Mouse (Mus musculus) hindbrain, embryonic 15.5 days (tissue): Measurements from ENCODE around the gene Htatip2. TPM values are rescaled to one million over a fixed set of nuclear protein-coding genes. Genes with fewer than 3 reads are reported as not detected.

ENCODE experiments used
- ATAC-seq: fragments of 200-750 bp; cut with Nextera tagmentation; 2 replicates; pipeline ENCODE4 v1.8.0; 2017; ENCODE audit warnings: low read depth, moderate number of reproducible peaks, moderate TSS enrichment; ENCODE audit not compliant: low FRiP score
- H3K27ac ChIP-seq: fragments of 300-500 bp; sonication (generic); replicated peaks from 2 replicates; pipeline ENCODE4 v1.5.1; 2015; ENCODE audit warnings: mild to moderate bottlenecking, inconsistent platforms
- H3K27me3 ChIP-seq: fragments of 300-500 bp; sonication (generic); 2 replicates; pipeline ENCODE4 v1.6.1; 2015; ENCODE audit warnings: control low read depth, inconsistent platforms
- H3K36me3 ChIP-seq: fragments of 300-500 bp; sonication (generic); 2 replicates; pipeline ENCODE4 v1.6.1; 2015; ENCODE audit warnings: control low read depth, inconsistent platforms
- H3K4me1 ChIP-seq: fragments of 300-500 bp; sonication (generic); replicated peaks from 2 replicates; pipeline ENCODE4 v1.6.1; 2015; ENCODE audit warnings: control low read depth, inconsistent platforms
- H3K4me2 ChIP-seq: fragments of 300-500 bp; sonication (generic); 2 replicates; pipeline ENCODE4 v1.6.1; 2015; ENCODE audit warnings: moderate library complexity, mild to moderate bottlenecking, inconsistent platforms
- H3K4me3 ChIP-seq: fragments of 300-500 bp; sonication (generic); 2 replicates; pipeline ENCODE4 v1.5.1; 2015; ENCODE audit warnings: mild to moderate bottlenecking, inconsistent platforms
- H3K9ac ChIP-seq: fragments of 300-500 bp; sonication (generic); 2 replicates; pipeline ENCODE4 v1.6.1; 2015; ENCODE audit warnings: inconsistent platforms
- H3K9me3 ChIP-seq: fragments of 300-500 bp; sonication (generic); 2 replicates; pipeline ENCODE4 v1.6.1; 2016; ENCODE audit warnings: control low read depth, inconsistent platforms
- WGBS: fragments of 180-500 bp; shearing (Covaris S2); methylation state at CpG from one replicate; pipeline ENCODE4 v1.1.7; 2015; 5-methylcytosine and 5-hydroxymethylcytosine counted together
- polyA plus RNA-seq: library from polyadenylated mRNA; unstranded; fragments of >200 nt; fragmentation: Nextera tagmentation; extraction: Ambion mirVana; gene quantifications from 2 replicates; pipeline ENCODE4 v1.2.1, GENCODE M21; 2015

Gene Htatip2
- polyA plus RNA-seq, 1 experiment from 2014 or later: 3.1 TPM

DNA sequence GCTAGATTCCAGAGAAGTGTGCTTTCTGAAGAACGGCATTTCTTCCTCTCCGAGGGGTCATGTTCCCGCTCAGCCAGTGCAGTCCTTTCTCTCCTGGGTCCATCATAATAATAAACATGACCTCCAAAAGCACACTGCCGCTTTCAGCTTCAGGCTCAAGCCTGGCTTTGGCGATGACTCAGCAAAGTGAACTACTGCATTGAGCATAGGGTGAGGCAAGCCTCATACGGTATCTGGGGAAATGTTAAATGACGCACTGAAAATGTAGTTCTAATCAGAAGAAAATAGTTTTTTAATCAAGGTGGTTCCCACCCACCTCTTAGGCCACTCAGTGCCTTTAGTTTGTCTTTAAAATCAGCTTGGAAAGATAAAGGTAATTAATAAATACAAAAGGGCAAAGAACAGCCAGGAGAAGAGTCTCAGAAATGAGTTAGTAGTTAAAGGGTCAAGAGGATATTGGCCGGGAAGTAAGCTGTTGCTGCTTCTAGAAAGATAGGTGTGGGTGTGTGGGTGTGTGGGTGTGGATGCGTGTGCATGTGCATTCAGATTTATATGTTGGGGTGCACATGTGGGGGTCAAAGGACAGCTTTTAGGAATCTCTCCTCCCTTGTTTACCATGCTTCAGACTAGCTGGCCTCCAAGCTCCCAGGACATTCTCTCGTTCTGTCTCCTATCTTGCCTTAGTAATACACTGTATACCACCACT lies 5.2 kb downstream of the Htatip2 start:
- H3K4me1 ChIP-seq: peaks cover 3% of the 10 kb centered on the region
- H3K27me3 ChIP-seq: peaks cover 23% of the 10 kb centered on the region
- H3K36me3 ChIP-seq: no peaks in the 10 kb centered on the region

GRCm38 (mm10) chr7:49766166-49766565 lies 7.3 kb downstream of the Htatip2 start:
- Histone ChIP-seq H3K4me1 (no peaks in the 10 kb centered on the region), H3K36me3 (no peaks in the 10 kb centered on the region), H3K4me2 (no peak overlapping the region), H3K9me3 (no peaks in the 10 kb centered on the region), H3K4me3 (no peak overlapping the region), H3K9ac (no peak overlapping the region), H3K27me3 (0 out of 2 replicates have a peak, but pooled peaks cover 6% of the 10 kb centered on the region), H3K27ac (no peak overlapping the region)
- ATAC-seq: no peak
- 92% methylated on average over 7 of the region's 7 CpGs for WGBS

More for the DNA sequence above, 5.2 kb downstream of the Htatip2 start:
- no peaks in the 10 kb centered on the region for H3K9me3 ChIP-seq
- H3K4me3 ChIP-seq: no peak overlapping the region
- H3K27ac ChIP-seq: no peak overlapping the region
- no peak overlapping the region for H3K9ac ChIP-seq
- no peak for ATAC-seq
- H3K4me2 ChIP-seq: no peak overlapping the region
- 83% methylated on average over 10 of the region's 10 CpGs for WGBS

DNA sequence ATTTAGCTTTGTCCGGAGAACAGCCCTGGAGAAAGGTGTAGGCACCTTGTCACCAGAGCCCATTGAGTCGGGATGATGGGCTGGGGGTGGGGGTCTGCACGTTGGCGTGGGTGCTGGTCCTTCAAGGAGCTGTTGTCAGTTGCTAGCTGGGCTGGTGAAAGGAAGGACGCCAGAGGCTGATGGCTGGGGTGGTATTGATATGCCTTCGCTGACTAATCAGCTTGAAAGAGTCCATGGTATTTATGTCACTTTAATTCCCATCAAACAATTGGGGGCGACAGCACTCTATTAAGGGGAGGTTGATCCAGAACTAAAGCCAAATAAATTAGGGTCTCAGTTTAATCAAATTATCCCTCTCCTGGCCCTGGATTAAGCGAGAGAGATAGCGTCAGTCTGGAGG lies 9.6 kb downstream of the Htatip2 start:
- 35% methylated on average over 9 of the region's 9 CpGs for WGBS
- Histone ChIP-seq H3K4me2 (no peak overlapping the region), H3K27ac (no peak overlapping the region), H3K4me3 (no peak overlapping the region), H3K9ac (no peak overlapping the region), H3K9me3 (no peaks in the 10 kb centered on the region), H3K4me1 (no peaks in the 10 kb centered on the region), H3K27me3 (0 out of 2 replicates have a peak, but pooled peaks cover 3% of the 10 kb centered on the region), H3K36me3 (no peaks in the 10 kb centered on the region)
- no peak for ATAC-seq

DNA sequence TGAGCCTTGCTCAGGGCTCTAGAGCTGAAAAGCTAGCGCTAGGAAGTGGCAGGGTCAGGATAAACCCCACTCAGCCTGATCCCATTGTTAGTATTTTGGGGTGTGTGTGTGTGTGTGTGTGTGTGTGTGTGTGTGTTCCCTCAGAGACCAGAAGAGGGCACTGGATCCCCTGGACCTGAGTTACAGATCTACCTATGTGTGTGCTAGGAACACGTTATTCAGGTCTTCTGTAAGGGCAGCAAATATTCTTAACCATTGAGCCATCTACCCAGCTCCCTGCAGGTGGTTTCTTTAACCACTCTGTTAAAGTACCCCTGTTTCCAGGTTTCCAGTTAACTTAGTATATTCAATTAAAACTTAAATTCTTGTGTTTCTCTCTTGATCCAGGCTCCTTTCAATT lies 15.5 kb downstream of the Htatip2 start:
- Histone ChIP-seq H3K27me3 (no peaks in the 10 kb centered on the region), H3K36me3 (no peaks in the 10 kb centered on the region), H3K4me1 (peaks cover 8% of the 10 kb centered on the region), H3K4me2 (no peak overlapping the region), H3K9ac (no peak overlapping the region), H3K4me3 (no peak overlapping the region), H3K27ac (no peak overlapping the region), H3K9me3 (no peaks in the 10 kb centered on the region)
- no peak for ATAC-seq
- WGBS: 92% methylated on average over 2 of the region's 2 CpGs

DNA sequence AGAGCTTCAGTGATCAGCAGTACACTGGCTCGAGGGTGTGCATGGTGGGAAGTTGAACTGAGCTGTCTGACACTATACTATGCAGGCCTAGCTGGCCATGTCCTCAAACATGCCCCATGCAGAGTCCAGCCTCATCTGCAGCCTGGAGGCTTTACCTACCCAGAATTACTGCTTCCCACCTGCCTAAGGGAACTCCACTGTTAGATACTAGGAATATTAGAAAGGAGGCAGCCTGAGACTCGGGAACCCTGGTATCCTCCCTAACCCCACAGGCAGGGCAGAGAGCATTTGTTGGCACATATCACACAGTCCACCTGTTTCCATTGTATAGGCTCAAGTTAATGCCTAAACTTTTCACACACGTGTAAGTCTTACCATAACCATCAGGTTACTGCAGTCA lies 18.7 kb downstream of the Htatip2 start:
- Histone ChIP-seq H3K27ac (no peak overlapping the region), H3K27me3 (no peaks in the 10 kb centered on the region), H3K9ac (no peak overlapping the region), H3K36me3 (peaks cover 6% of the 10 kb centered on the region; the same call in 1 of the 2 replicates), H3K9me3 (no peaks in the 10 kb centered on the region), H3K4me2 (no peak overlapping the region), H3K4me1 (peaks cover 16% of the 10 kb centered on the region), H3K4me3 (no peak overlapping the region)
- peak; percentile 46 for ATAC-seq
- 53% methylated on average over 3 of the region's 3 CpGs for WGBS

DNA sequence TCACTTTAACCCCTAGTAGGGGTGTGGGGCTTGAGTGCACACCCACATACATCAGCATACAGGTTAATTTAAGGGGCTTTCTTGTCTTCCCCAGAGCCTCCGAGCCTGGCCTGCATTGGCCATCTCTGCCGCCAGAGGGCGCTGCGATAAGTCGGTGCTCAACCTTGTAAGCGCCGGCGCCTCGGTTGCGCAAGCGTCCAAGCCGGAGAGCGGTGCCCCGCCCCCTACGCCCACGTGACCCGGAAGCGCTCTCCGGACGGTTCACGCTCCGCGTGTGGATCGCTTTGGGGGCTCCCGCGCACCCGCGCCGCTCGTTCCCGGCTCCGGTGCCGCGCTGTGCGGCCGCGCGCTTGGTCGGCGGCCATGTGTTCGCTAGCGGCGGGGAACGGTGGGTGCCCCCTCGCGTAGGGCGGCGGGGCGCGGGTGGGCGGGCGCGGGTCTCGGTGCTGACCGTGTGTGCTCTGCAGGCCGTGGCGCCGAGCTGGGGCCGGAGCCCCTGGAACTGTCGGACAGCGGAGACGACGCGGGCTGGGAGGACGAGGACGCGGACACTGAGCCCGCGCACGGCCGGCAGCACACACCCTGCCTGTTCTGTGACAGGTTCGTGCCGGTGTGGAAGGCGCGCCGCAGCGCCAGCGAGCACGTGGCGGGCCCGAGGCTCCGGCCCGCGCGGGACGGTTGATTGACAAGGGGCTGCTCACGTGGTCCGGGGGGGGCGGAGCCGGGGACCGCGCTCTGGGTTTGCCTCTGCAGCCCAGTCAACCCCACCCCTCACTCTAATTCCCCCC lies 19.4 kb downstream of the Htatip2 start, which contains the start of gene Prmt3:
TSS of gene Prmt3 (plus strand) at position 233 of the 788 bp plus-strand sequence.
- WGBS: under 1% methylated on average over 85 of the region's 92 CpGs
- H3K4me1 ChIP-seq: peaks cover 16% of the 10 kb centered on the region
- peak within 1 kb of the TSS; percentile 72 for H3K4me2 ChIP-seq
- ATAC-seq: peak; percentile 95
- H3K27me3 ChIP-seq: no peaks in the 10 kb centered on the region
- peak within 1 kb of the TSS; percentile 54 for H3K4me3 ChIP-seq
- H3K9ac ChIP-seq: peak within 1 kb of the TSS; percentile 50
- peaks cover 7% of the 10 kb centered on the region; the same call in 1 of the 2 replicates for H3K36me3 ChIP-seq
- peak within 1 kb of the TSS; percentile 86 for H3K27ac ChIP-seq
- H3K9me3 ChIP-seq: no peaks in the 10 kb centered on the region

DNA sequence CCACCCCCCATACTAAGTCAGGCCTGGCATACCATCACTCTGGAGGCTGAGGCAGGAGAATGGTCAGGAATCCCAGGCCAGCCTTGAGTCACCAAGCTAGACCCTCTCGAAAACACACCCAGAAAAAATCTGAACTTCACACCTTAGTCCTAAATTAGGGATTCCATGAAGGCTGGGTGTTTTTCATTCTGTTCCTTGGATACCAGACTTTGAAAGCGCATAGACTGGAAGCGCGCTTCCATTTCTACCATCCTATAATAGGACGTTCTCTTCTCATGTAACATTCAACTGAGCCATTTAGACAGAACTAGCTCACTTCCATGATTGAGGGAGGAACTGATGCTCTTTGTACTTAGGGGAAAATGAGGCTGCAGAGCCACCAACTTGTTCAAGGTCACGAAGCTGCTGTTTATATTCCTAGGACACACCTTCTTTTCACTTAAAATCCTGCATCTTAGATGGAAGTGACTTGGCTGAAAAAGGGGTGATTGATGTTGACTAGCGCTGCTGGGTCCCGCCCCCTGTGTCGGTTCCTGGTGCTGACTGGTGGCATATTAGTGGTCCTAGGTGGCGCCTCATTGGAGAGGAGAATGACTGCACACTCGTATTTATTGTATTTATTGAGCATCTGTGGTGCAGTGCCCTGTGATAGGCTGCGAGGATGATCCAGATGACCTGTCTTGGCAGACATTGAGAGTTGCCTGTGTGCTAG lies 20.1 kb downstream of the Htatip2 start:
- H3K4me3 ChIP-seq: peak overlapping the region; percentile 54
- H3K27me3 ChIP-seq: no peaks in the 10 kb centered on the region
- H3K9me3 ChIP-seq: no peaks in the 10 kb centered on the region
- peaks cover 16% of the 10 kb centered on the region for H3K4me1 ChIP-seq
- H3K36me3 ChIP-seq: peaks cover 9% of the 10 kb centered on the region; the same call in 1 of the 2 replicates
- peak; percentile 43; the same call in 1 of the 2 replicates for ATAC-seq
- H3K4me2 ChIP-seq: peak overlapping the region; percentile 72
- WGBS: 56% methylated on average over 12 of the region's 12 CpGs
- peak overlapping the region; percentile 86 for H3K27ac ChIP-seq
- peak overlapping the region; percentile 50; the same call in 1 of the 2 replicates for H3K9ac ChIP-seq

DNA sequence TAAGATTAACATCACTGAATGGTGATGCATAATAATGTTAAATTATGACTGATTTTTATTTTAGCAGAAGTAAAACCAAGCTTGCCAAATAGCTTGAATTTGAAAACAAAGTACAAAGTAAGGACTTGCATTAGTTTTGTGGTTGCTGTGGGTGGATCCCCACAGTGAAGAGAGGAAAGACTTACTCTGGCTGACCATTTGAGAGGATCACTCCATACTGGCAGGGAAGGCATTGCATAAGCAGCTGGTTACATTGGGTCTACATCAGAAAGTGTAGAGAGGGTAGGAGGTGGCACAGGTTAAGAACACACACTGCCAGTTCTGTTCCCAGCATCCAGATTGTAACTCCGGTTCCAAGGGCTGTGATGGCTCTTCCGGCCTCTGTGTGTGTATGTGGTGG lies 24.1 kb downstream of the Htatip2 start:
- no peak overlapping the region for H3K4me3 ChIP-seq
- 96% methylated on average over 2 of the region's 2 CpGs for WGBS
- no peaks in the 10 kb centered on the region for H3K27me3 ChIP-seq
- peaks cover 16% of the 10 kb centered on the region for H3K4me1 ChIP-seq
- H3K27ac ChIP-seq: no peak overlapping the region
- no peaks in the 10 kb centered on the region for H3K9me3 ChIP-seq
- no peak for ATAC-seq
- no peak overlapping the region for H3K9ac ChIP-seq
- H3K4me2 ChIP-seq: no peak overlapping the region
- peaks cover 24% of the 10 kb centered on the region; the same call in 1 of the 2 replicates for H3K36me3 ChIP-seq

GRCm38 (mm10) chr7:49785141-49785540 lies 26.2 kb downstream of the Htatip2 start:
- Histone ChIP-seq H3K4me3 (no peak overlapping the region), H3K4me1 (peaks cover 1% of the 10 kb centered on the region; the same call in 1 of the 2 replicates), H3K27me3 (no peaks in the 10 kb centered on the region), H3K9me3 (no peaks in the 10 kb centered on the region), H3K36me3 (peaks cover 27% of the 10 kb centered on the region), H3K4me2 (no peak overlapping the region), H3K27ac (no peak overlapping the region), H3K9ac (no peak overlapping the region)
- WGBS: 97% methylated on average over 7 of the region's 7 CpGs
- ATAC-seq: no peak; the same call in 1 of the 2 replicates

- no peak overlapping the region for H3K27ac ChIP-seq
- no peaks in the 10 kb centered on the region for H3K4me1 ChIP-seq
- ATAC-seq: peak; percentile 70
These were observed 27.9 kb downstream of the Htatip2 start for GRCm38 (mm10) chr7:49786618-49787382.

DNA sequence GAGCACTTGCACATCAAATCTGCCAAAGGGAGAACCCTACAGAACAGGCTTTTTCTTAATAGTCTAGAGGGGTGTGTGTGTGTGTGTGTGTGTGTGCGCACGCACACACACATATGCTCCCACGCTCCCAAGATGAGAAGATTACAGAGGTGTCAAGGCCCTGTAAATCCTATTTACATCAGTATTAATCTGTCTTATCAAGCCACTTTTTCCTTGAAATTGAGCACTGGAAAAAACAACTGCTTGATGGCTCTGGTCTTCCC lies 28.4 kb downstream of the Htatip2 start:
- ATAC-seq: peak; percentile 35; the same call in 1 of the 2 replicates
- WGBS: 72% methylated on average over 3 of the region's 3 CpGs

More at GRCm38 (mm10) chr7:49786618-49787382, 27.9 kb downstream of the Htatip2 start:
- Histone ChIP-seq H3K4me2 (no peak overlapping the region), H3K27me3 (no peaks in the 10 kb centered on the region), H3K9ac (no peak overlapping the region), H3K4me3 (no peak overlapping the region), H3K9me3 (no peaks in the 10 kb centered on the region), H3K36me3 (peaks cover 31% of the 10 kb centered on the region)
- 56% methylated on average over 12 of the region's 12 CpGs for WGBS

More for the DNA sequence above, 28.4 kb downstream of the Htatip2 start:
- Histone ChIP-seq H3K9me3 (no peaks in the 10 kb centered on the region), H3K36me3 (peaks cover 27% of the 10 kb centered on the region), H3K9ac (no peak overlapping the region), H3K27ac (no peak overlapping the region), H3K27me3 (no peaks in the 10 kb centered on the region), H3K4me3 (no peak overlapping the region), H3K4me2 (no peak overlapping the region), H3K4me1 (no peaks in the 10 kb centered on the region)
